Mouse (Mus musculus): Measurements from ENCODE around the gene Hs3st6. TPM values are rescaled to one million over a fixed set of nuclear protein-coding genes. Genes with fewer than 3 reads are reported as not detected.

Hs3st6 gene
- polyA plus RNA-seq, 2 experiments: 4.9 to 5.3 TPM

DNA sequence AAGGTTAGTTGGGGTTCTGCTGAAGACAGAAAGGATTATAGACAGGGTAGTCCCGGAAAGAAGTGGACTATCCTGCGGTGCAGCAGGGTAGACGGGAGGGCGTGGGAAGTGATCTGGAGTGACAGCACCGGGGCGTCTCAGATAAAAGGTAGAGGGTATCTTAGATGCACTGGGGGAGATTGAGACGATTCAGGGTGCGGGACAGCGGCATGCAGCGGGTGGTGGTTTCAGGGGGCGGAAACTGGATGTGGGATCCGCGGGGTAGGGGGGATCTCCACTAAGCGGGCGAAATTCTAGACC, 29.0 kb upstream of the Hs3st6 start:
- ATAC-seq (ENCODE audit: low FRiP score, low read depth): no peak
- Histone ChIP-seq H3K9me3 (ENCODE audit: control insufficient read depth, low read length) (no peaks in the 10 kb centered on the region), H3K4me2 (replicated peaks; ENCODE audit: low read depth, low read length, severe bottlenecking) (peak overlapping the region; percentile 79), H3K27ac (replicated peaks; ENCODE audit: low read depth, low read length) (peak overlapping the region; percentile 61; the same call in 1 of the 2 replicates), H3K27me3 (ENCODE audit: control insufficient read depth, insufficient read depth, low read length) (no peaks in the 10 kb centered on the region), H3K9ac (ENCODE audit: low read depth, low read length, severe bottlenecking) (peak overlapping the region; percentile 85), H3K36me3 (ENCODE audit: control insufficient read depth, insufficient read depth, low read length) (peaks cover 17% of the 10 kb centered on the region), H3K4me3 (replicated peaks; ENCODE audit: low read length) (peak overlapping the region; percentile 81), H3K4me1 (ENCODE audit: control insufficient read depth, insufficient read depth, low read length) (peaks cover 19% of the 10 kb centered on the region)
- 1% methylated on average over 15 of the region's 15 CpGs for WGBS
- TF ChIP-seq POLR2A (IDR thresholded peaks at IDR 0.05; ENCODE audit: borderline replicate concordance, extremely low read depth, insufficient read depth, insufficient read length): no peak
- DNase-seq (ENCODE audit: low spot score): no peak

DNA sequence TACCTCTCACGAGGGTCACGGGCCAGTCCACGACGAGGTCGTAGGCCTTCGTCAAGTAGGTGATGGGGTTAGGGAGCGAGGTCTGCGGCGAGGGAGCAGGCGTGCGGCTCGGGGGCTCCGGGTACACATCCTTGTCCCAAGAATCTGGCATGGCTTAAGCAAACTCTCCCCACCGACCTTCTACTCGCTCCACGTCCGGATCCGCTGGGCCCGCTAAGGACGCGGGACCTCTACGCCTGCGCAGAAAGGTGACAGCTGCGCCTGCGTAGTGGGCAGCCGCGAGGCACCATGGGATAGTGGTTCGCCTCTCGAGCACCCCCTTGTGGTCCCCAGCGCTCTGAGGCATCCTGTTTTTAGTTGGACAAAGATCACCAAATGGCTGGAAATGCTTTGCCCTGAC, 28.6 kb upstream of the Hs3st6 start, which contains the start of gene Ndufb10:
Gene Ndufb10, minus strand, starts transcription at position 295 of the 400 bp plus-strand sequence.
- Histone ChIP-seq H3K4me2 (replicated peaks; ENCODE audit: low read depth, low read length, severe bottlenecking) (peak within 1 kb of the TSS; percentile 79), H3K9me3 (ENCODE audit: control insufficient read depth, low read length) (no peaks in the 10 kb centered on the region), H3K27ac (replicated peaks; ENCODE audit: low read depth, low read length) (peak within 1 kb of the TSS; percentile 61), H3K4me3 (replicated peaks; ENCODE audit: low read length) (peak within 1 kb of the TSS; percentile 81), H3K4me1 (ENCODE audit: control insufficient read depth, insufficient read depth, low read length) (peaks cover 17% of the 10 kb centered on the region), H3K36me3 (ENCODE audit: control insufficient read depth, insufficient read depth, low read length) (peaks cover 17% of the 10 kb centered on the region), H3K27me3 (ENCODE audit: control insufficient read depth, insufficient read depth, low read length) (no peaks in the 10 kb centered on the region), H3K9ac (ENCODE audit: low read depth, low read length, severe bottlenecking) (peak within 1 kb of the TSS; percentile 85)
- 0% methylated on average over 28 of the region's 30 CpGs for WGBS
- peak; percentile 62; the same call in 1 of the 2 replicates for TF ChIP-seq POLR2A (IDR thresholded peaks at IDR 0.05; ENCODE audit: borderline replicate concordance, extremely low read depth, insufficient read depth, insufficient read length)
- DNase-seq (ENCODE audit: low spot score): peak; percentile 97
- peak; percentile 56 for ATAC-seq (ENCODE audit: low FRiP score, low read depth)

DNA sequence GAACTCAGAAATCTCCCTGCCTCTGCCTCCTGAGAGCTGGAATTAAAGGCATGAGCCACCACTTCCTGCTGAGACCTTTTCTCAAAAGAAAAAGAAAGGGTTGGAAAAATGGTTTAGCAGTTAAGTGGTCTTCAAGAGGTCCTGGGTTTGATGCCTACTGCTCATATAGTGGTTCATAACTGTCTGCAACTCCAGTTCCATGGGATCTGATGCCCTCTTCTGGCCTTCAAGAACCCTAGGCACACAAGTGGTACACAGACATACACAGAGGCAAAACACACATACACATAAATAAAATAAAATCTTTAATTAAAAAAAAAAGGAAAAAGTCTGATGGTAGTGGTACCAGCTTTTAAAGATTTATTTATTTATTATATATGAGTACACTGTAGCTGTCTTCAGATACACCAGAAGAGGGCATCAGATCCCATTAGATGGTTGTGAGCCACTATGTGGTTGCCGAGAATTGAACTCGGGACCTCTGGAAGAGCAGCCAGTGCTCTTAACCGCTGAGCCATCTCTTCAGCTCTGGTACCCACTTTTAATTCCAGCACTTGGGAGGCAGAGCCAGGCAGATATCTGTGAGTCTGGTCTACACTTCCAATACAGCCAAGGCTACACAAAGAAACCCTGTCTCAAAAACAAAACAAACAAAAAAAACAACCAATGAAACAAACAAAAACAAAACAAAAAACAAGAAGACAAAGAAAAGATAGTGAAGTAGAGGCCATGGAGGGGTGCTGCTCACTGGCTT, 27.0 kb upstream of the Hs3st6 start:
- Histone ChIP-seq H3K36me3 (ENCODE audit: control insufficient read depth, insufficient read depth, low read length) (peaks cover 17% of the 10 kb centered on the region), H3K9ac (ENCODE audit: low read depth, low read length, severe bottlenecking) (no peak overlapping the region), H3K9me3 (ENCODE audit: control insufficient read depth, low read length) (no peaks in the 10 kb centered on the region), H3K4me3 (replicated peaks; ENCODE audit: low read length) (no peak overlapping the region), H3K27ac (replicated peaks; ENCODE audit: low read depth, low read length) (no peak overlapping the region), H3K27me3 (ENCODE audit: control insufficient read depth, insufficient read depth, low read length) (no peaks in the 10 kb centered on the region), H3K4me2 (replicated peaks; ENCODE audit: low read depth, low read length, severe bottlenecking) (no peak overlapping the region), H3K4me1 (ENCODE audit: control insufficient read depth, insufficient read depth, low read length) (peaks cover 17% of the 10 kb centered on the region)
- ATAC-seq (ENCODE audit: low FRiP score, low read depth) (no peak), DNase-seq (ENCODE audit: low spot score) (no peak)
- TF ChIP-seq POLR2A (IDR thresholded peaks at IDR 0.05; ENCODE audit: borderline replicate concordance, extremely low read depth, insufficient read depth, insufficient read length): no peak
- 75% methylated on average over 3 of the region's 3 CpGs for WGBS

DNA sequence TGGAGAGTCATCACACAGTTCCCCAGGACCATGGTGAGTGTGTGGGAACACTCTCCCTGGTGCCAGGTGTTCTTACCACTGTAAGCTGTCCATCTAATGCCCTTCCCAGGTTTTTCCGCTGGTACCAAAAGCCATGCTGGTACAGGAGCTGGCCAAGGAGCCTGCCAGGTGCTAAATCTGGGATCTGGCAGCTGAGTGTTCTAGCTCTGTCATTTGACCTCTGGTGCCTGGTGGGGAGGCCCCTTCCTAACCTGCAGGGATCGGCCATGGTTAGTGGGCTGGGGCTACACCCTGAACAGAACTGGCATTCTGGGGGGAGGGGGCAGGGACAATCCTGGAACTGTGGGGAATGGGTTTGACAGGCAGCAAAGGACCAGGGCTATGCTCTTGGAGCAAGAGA, 25.2 kb upstream of the Hs3st6 start, which contains the start of gene Rpl3l:
Gene Rpl3l, plus strand, starts transcription at position 203 of the 400 bp plus-strand sequence.
- H3K9me3 ChIP-seq (ENCODE audit: control insufficient read depth, low read length): no peaks in the 10 kb centered on the region
- no peak for ATAC-seq (ENCODE audit: low FRiP score, low read depth)
- no peak within 1 kb of the TSS for H3K9ac ChIP-seq (ENCODE audit: low read depth, low read length, severe bottlenecking)
- peaks cover 6% of the 10 kb centered on the region for H3K4me1 ChIP-seq (ENCODE audit: control insufficient read depth, insufficient read depth, low read length)
- H3K36me3 ChIP-seq (ENCODE audit: control insufficient read depth, insufficient read depth, low read length): peaks cover under 1% of the 10 kb centered on the region; the same call in 1 of the 2 replicates
- no peak for DNase-seq (ENCODE audit: low spot score)
- no peak within 1 kb of the TSS for H3K27ac ChIP-seq (replicated peaks; ENCODE audit: low read depth, low read length)
- no peak within 1 kb of the TSS for H3K4me3 ChIP-seq (replicated peaks; ENCODE audit: low read length)
- WGBS: 61% methylated on average over 2 of the region's 2 CpGs
- no peaks in the 10 kb centered on the region for H3K27me3 ChIP-seq (ENCODE audit: control insufficient read depth, insufficient read depth, low read length)
- no peak within 1 kb of the TSS for H3K4me2 ChIP-seq (replicated peaks; ENCODE audit: low read depth, low read length, severe bottlenecking)
- TF ChIP-seq POLR2A (IDR thresholded peaks at IDR 0.05; ENCODE audit: borderline replicate concordance, extremely low read depth, insufficient read depth, insufficient read length): no peak

DNA sequence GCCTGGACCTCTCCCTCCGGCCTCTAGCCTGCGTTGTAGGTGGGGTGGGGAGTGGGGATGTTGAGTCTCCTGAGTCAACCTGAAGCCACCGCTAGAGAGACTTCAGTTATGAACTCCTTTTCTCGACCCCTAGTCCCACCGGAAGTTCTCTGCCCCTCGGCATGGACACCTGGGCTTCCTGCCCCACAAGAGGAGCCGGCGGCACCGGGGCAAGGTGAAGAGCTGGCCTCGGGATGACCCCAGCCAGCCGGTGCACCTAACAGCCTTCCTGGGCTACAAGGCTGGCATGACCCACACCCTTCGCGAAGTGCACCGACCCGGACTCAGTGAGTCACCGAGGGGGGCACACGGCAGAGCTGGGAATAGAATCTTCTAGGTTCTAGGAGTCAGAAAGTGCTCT, 24.6 kb upstream of the Hs3st6 start:
- H3K27ac ChIP-seq (replicated peaks; ENCODE audit: low read depth, low read length): no peak overlapping the region
- H3K9ac ChIP-seq (ENCODE audit: low read depth, low read length, severe bottlenecking): no peak overlapping the region
- no peaks in the 10 kb centered on the region for H3K27me3 ChIP-seq (ENCODE audit: control insufficient read depth, insufficient read depth, low read length)
- DNase-seq (ENCODE audit: low spot score) (no peak), ATAC-seq (ENCODE audit: low FRiP score, low read depth) (no peak)
- H3K4me1 ChIP-seq (ENCODE audit: control insufficient read depth, insufficient read depth, low read length): peaks cover 5% of the 10 kb centered on the region
- H3K36me3 ChIP-seq (ENCODE audit: control insufficient read depth, insufficient read depth, low read length): no peaks in the 10 kb centered on the region
- WGBS: 70% methylated on average over 17 of the region's 17 CpGs
- no peak overlapping the region for H3K4me2 ChIP-seq (replicated peaks; ENCODE audit: low read depth, low read length, severe bottlenecking)
- no peaks in the 10 kb centered on the region for H3K9me3 ChIP-seq (ENCODE audit: control insufficient read depth, low read length)
- no peak for TF ChIP-seq POLR2A (IDR thresholded peaks at IDR 0.05; ENCODE audit: borderline replicate concordance, extremely low read depth, insufficient read depth, insufficient read length)
- H3K4me3 ChIP-seq (replicated peaks; ENCODE audit: low read length): no peak overlapping the region

All from limb, embryonic 14.5 days (tissue).